Mouse (Mus musculus): ENCODE measurements around the gene Snapc1. TPM values are rescaled to one million over a fixed set of nuclear protein-coding genes. Genes with fewer than 3 reads are reported as not detected.

Gene Snapc1
- total RNA-seq, 2 experiments from 2014 or later, result 12.4 to 13.0 TPM

- DNase-seq, result no peak
These were observed 32.6 kb downstream of the Snapc1 start for GRCm38 (mm10) chr12:73996906-73997296.

GRCm38 (mm10) chr12:73997297-73998127 is 33.2 kb downstream of the Snapc1 start, which contains the start of gene Syt16:
TSS of gene Syt16 (plus strand) at chr12:73997661.
- no peak for DNase-seq

- no peak for DNase-seq
These were observed 33.8 kb downstream of the Snapc1 start for GRCm38 (mm10) chr12:73998128-73998456.

GRCm38 (mm10) chr12:74002449-74002848 is 38.2 kb downstream of the Snapc1 start:
- no peak for DNase-seq

- peak; percentile 43 for DNase-seq
These were observed 45.2 kb downstream of the Snapc1 start for GRCm38 (mm10) chr12:74009448-74009911.

- DNase-seq, result peak; percentile 93
These were observed 49.5 kb downstream of the Snapc1 start for GRCm38 (mm10) chr12:74013739-74014138.

- peak; percentile 52 for DNase-seq
These were observed 50.5 kb downstream of the Snapc1 start for GRCm38 (mm10) chr12:74014739-74015270.

- no peak for DNase-seq
These were observed 51.2 kb downstream of the Snapc1 start for GRCm38 (mm10) chr12:74015491-74015890.

- no peak for DNase-seq
These were observed 59.0 kb downstream of the Snapc1 start for GRCm38 (mm10) chr12:74023260-74023659.

GRCm38 (mm10) chr12:74024912-74025311 is 60.6 kb downstream of the Snapc1 start:
- no peak for DNase-seq

Other genes starting within 250 kb of the Snapc1 start
- 10 to 100 TPM; 56.7 to 58.2 TPM for gene Hif1a, start 63.1 kb upstream of the Snapc1 start, total RNA-seq (2021)
- 1 to 10 TPM; 3.3 to 7.9 TPM for gene Gm49321, start 26.8 kb upstream of the Snapc1 start, total RNA-seq (2021)
- gene Syt16, start 33.2 kb downstream of the Snapc1 start, total RNA-seq (2021), result 1 to 10 TPM in 1 of 2 experiments, under 1 TPM in 1; 0.93 to 1.7 TPM

Data from adrenal gland, postnatal 10 days (tissue).